Mouse (Mus musculus) adrenal gland, adult 2 months (tissue): ENCODE results near the gene Atp2c2. TPM values are rescaled to one million over a fixed set of nuclear protein-coding genes. Genes with fewer than 3 reads are reported as not detected.

Source experiments
- DNase-seq: peaks from one replicate; pipeline ENCODE4 v3.0.0; 2021
- polyA plus RNA-seq: library from polyadenylated mRNA; depleted of rRNA; stranded (reverse); fragments of >200 nt; gene quantifications from 2 replicates; pipeline ENCODE4 v1.2.3, GENCODE M21; 2012
- total RNA-seq, 2 experiments: library from RNA; stranded (reverse); gene quantifications; 2 replicates each; pipeline ENCODE4 v1.2.3; 2021

The Atp2c2 gene
- total and polyA plus RNA-seq, 3 experiments = 0.24 to 0.46 TPM; not detected in 1

DNA sequence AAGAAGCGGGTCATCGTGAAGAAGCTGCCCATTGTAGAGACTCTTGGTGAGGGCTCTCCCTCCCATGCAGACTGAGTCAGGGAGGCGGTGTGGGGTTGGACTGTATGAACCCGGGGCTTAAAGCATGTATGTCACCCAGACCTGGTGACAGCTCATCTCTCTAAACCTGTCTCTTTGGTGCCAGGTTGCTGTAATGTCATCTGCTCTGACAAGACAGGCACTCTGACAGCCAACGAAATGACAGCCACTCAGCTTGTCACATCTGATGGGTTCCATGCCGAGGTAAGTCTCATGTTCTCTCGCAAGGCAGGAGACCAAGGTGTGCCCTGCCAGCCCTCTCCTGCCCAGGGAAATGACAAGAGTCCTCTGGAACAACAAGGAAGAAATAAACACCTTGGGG, 42.6 kb downstream of the Atp2c2 start:
- DNase-seq = no peak

DNA sequence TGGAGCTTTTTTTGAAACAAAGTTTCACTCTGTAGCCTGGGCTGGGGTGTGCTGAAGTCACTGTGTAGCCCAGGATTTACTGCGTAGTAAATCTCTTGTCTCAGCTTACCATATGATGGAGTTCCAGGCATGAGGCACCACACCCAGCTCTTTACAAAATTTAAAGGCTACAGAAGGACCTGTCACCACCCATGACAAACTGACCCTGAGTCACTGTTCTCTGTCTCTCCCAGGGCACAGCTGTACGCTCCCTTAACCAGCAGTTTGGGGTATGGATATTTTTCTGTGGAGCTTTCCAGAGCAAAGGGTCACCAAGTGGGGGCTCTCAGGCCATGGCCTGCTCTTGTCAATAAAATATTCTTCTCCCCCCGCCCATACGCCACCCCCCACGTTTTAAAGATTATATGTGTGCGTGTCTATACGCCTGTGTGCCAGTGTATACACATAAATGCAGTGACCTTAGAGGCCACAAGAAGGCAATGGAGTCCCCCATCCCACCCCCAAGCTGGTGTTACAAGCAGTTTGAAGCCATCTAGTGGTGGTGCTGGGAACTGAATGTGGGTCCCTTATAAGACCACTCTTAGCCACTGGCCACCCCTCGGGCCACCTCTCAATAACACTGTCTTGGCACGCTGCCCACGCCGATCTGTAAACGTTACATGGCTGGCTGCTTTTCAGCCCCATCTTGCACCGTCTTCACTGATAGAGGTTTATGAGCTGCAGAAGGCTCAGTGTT, 43.6 kb downstream of the Atp2c2 start:
- DNase-seq = peak; percentile 38

DNA sequence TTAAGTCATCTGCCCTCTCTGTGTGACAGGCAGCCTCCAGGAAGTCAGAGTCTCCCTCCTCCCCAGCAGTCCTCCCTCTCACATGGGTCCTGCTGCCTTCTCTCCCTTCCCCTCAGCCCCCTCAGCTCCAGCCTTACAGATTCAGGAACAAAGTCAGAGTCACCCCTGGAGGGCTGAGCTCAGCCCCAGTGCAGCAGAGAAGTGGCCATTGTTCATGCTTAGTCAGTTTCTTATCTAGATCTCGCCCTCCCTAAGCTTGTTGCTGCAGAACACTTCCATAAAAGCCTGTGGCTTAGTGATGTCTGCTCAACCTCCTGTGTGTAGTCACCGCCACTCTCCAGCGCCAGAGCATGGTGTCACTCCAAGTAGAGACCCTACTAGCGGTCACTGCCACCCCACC, 44.8 kb downstream of the Atp2c2 start:
- no peak for DNase-seq

DNA sequence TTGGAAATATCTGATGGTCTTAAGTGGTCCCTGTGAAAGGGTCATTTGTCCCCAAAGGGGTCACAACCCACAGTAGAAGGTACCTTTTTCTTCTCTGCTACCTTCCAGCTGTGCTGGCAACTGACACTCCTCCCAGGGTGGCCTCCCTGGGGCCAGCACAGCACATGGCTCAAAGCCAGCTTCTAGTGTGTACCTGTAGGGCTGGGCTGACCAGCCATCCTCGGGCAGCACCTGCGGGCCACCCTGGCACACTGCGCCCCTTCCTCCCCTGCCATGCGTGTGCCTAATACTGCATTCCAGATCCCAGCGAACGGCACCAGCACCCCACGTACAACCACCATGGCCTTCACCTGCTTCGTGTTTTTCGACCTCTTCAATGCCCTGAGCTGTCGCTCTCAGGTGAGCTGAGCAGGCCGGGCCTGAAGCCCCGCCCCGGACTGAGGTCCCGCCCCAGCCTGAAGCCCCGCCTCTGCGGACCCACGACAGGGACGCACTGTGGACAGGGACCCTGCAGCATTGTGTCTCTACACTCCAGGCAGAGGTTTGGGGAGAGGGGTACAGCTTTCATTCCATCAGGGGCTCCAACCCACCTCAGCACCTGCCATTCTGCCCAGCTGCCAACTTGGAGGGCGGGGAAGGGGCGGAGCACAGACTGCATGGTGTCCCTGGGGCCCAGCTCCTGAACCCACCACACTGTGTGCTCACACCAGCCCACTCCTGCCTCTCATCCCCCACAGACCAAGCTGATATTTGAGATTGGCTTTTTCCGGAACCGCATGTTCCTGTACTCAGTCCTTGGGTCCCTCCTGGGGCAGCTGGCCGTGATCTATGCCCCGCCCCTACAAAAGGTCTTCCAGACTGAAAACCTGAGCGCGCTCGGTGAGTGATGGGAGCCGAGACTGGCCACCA, 55.7 kb downstream of the Atp2c2 start:
- no peak for DNase-seq

- no peak for DNase-seq
These were observed 56.3 kb downstream of the Atp2c2 start for GRCm38 (mm10) chr8:119756147-119756461.

- DNase-seq = no peak
These were observed 56.7 kb downstream of the Atp2c2 start for GRCm38 (mm10) chr8:119756538-119756937.

- no peak for DNase-seq
These were observed 61.9 kb downstream of the Atp2c2 start for GRCm38 (mm10) chr8:119761692-119762091.

GRCm38 (mm10) chr8:119762226-119763220, 62.7 kb downstream of the Atp2c2 start:
- no peak for DNase-seq

DNA sequence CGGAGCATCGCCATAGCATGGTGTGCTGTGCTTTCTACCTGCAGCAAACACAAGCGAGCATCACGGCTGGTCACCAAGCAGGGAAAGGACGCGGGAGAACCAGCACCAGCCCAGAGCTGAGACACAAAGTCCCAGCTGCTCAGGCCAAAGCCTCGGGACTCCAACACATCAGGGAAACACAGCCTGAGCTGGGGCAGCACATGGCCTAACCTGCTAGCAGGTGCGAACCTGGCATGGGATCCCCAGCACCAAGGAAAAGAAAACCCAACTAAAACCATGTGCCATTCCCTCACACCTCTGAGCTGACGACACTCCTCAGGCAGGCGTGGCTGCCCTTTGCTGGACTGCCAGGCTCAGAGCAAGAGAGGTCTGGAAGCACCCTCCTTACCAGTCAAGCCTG, 65.5 kb downstream of the Atp2c2 start:
- no peak for DNase-seq

- DNase-seq = no peak
These were observed 66.1 kb downstream of the Atp2c2 start for GRCm38 (mm10) chr8:119765761-119766444.

DNA sequence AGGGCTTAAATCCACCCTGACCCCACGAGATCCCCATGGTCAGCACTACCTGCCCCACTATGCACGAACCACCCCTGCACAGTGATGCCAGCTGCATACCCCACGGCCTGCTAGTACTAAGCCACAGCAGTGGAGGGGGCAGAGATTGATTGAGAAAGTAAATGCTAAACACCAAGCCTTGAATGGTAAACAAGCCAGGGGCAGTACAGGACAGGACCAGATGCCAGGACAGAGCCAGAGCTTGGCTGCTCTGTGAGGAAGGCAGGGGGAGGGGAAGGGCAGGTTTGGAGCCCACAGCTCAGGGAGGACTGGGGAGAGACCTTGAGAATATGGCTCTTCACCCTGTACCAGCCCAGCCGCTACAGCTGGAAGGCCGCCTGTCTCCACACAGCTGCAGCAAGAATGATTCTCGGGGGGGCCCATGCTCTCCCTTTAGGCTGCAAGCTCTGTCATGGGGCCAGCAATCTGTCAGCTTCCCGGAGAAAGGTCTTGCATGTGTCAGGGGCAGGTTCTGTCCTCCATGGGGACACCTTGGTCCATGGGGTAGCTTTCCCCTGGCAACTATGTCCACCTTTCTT, 76.9 kb downstream of the Atp2c2 start:
- peak; percentile 47 for DNase-seq

GRCm38 (mm10) chr8:119777765-119778164, 78.0 kb downstream of the Atp2c2 start:
- no peak for DNase-seq

DNA sequence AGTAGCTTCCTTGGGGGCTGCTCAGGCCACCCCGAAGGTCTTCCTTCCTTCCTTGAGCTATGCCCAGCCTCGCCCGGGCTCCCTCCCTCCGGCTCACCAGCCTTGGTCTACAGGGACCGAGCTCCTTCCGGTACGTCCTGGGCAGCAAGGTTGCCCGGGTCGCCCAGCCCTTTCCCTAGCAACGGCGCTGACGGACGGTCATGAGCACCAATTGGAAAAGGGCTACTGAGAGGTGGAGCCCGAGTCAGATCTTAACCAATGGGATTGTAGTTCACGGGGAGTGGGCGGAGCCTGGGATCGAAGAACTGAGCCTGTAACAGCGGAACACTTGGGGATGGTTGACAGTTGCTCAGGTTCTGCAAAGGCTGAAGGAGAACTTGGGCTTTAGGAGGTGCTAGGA, 78.5 kb downstream of the Atp2c2 start, which contains the start of gene Tldc1:
TSS of gene Tldc1 (minus strand) at position 154 of the 400 bp plus-strand sequence.
- peak; percentile 100 for DNase-seq

DNA sequence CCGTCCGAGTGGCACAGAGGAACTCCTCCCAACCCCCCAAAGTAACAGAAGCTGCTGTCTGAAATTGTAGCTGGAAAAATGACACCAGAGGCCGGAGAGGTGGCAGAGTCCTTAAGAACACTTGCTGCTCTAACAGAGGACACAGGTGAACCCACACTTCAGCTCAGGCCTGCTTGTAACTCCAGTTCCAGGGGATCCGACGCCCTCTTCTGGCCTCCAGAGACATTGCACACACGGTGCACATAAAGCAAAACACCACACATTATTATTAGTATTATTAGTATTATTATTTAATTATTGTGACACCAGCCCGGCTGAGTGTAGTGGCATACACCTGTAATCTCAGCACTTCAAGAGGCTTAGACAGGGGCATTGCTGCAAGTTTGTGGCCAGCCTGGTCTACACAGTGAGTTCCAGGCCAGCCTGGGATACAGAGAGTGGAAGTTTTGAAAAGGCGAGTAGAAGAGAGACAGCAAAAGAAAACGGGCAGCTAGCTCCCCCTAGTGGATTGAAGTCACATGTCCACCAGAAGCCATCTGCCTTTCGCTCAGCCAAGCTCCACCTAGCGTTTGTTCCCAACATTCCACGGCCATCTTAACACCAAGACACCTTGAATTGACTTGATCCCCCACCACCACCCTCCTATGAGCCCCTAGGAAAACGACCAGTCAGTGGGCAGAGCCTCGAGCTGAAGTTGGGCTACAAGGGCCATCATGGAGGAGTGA, 79.4 kb downstream of the Atp2c2 start:
- peak; percentile 81 for DNase-seq

GRCm38 (mm10) chr8:119780402-119781049, 80.7 kb downstream of the Atp2c2 start:
- DNase-seq = no peak

DNA sequence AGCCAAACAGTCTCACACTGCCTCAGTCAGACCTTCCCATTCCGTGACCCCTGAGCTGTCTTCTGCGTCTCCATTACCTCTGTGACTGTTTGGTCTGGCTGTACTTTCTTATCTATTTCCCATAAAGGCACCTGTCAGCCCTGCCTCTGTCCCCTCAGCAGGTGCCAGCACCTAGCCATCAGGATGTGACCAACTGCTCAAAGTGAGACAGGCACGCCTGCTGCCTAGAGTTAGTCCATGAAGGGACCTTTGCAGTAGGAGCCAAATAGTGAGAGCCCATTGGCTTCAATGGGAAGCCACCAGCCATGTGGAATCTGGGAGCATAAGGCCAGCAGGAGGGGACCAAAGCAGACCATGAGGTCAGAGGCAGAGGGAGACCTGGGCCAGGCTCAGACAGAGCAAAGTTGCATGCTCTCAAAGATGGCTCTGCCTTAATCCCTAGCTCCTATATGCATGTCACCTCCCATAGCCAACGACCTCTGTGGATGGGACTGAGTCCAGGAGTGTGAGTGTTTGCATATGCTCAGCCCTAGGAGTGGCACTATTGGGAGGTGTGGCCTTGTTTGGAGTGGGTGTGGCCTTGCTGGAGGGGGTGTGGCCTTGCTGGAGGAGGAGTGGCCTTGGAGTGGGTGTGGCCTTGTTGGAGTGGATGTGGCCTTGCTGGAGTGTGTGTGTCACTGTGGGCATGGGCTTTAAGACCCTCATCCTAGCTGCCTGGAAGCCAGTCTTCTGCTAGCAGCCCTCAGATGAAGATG, 81.5 kb downstream of the Atp2c2 start:
- DNase-seq = peak; percentile 46

DNA sequence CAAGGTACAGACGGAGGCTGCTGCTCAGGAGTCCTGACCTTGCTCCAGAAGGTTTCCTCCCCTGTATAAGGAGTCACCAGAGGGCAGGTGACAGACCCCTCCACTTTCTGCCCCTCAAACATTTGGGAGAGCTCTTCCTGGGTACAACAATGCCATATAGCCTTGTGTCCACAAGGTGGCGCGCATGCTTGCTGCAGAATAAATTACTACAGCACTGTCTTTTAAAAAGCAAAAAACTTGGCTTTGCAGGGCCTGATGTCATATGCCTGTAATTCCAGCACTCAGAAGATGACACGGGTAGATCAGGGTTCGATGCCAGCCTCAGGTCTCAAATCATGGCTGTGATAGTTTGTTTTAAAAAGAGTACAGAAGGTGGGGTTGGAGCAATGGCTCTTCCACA, 82.9 kb downstream of the Atp2c2 start:
- DNase-seq = peak; percentile 74

GRCm38 (mm10) chr8:119783579-119783978, 83.8 kb downstream of the Atp2c2 start:
- DNase-seq = no peak

DNA sequence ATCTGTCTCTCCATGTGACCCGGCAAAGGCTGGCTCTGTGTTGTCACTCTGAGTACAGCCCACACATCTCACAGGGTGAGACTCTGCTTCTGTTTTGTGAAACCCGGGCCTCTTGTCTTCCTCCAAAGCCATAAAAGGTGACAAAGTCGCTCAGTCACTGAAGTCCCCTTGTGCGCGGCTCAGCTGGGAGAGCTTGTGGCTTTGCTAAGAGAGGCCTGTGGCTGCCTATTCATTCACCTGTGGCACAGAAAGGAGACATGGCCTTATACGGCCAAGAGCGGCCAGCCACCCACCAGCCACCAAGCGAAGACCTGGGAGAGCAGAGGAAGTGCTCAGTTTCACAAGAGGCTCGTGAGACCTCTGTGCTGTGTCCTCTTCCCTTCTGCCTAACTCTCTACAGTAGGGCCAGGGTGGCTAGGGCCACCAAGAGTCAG, 84.3 kb downstream of the Atp2c2 start:
- DNase-seq = no peak
